Mouse (Mus musculus) stomach, embryonic 14.5 days (tissue): ENCODE measurements around the gene Eef1e1. TPM values are rescaled to one million over a fixed set of nuclear protein-coding genes. Genes with fewer than 3 reads are reported as not detected.
A peak's percentile ranks its signal among the peaks of the same experiment; 100 is the strongest.
"Not testable (repeated sequence)": the region's sequence is repeated elsewhere in the genome, so short reads cannot be mapped to it uniquely, and the experiment has no call there.

ENCODE experiments used
- ATAC-seq: fragments of 200-750 bp; cut with Nextera tagmentation; 2 replicates; pipeline ENCODE4 v1.8.0; 2017; ENCODE audit warnings: low read depth, moderate TSS enrichment; ENCODE audit not compliant: insufficient number of reproducible peaks, insufficient read depth, low FRiP score
- H3K27ac ChIP-seq: fragments of 300-500 bp; sonication (generic); 2 replicates; pipeline ENCODE4 v1.5.1; 2014; ENCODE audit warnings: mild to moderate bottlenecking, low read length, moderate library complexity, mixed read lengths
- H3K27me3 ChIP-seq: fragments of 300-500 bp; sonication (generic); 2 replicates; pipeline ENCODE4 v1.6.1; 2014; ENCODE audit warnings: low read length, control low read depth, mixed read lengths; ENCODE audit not compliant: control insufficient read depth, insufficient read depth
- H3K36me3 ChIP-seq: fragments of 300-500 bp; sonication (generic); 2 replicates; pipeline ENCODE4 v1.6.1; 2014; ENCODE audit warnings: mild to moderate bottlenecking, control low read depth, low read length, moderate library complexity, mixed read lengths; ENCODE audit not compliant: control insufficient read depth, insufficient read depth
- H3K4me1 ChIP-seq: fragments of 300-500 bp; sonication (generic); 2 replicates; pipeline ENCODE4 v1.6.1; 2014; ENCODE audit warnings: low read length, control low read depth, mixed read lengths; ENCODE audit not compliant: control insufficient read depth, insufficient read depth
- H3K4me2 ChIP-seq: fragments of 300-500 bp; sonication (generic); replicated peaks from 2 replicates; pipeline ENCODE4 v1.6.1; 2014; ENCODE audit warnings: low read depth, low read length, control low read depth
- H3K4me3 ChIP-seq: fragments of 300-500 bp; sonication (generic); 2 replicates; pipeline ENCODE4 v1.5.1; 2014; ENCODE audit warnings: low read depth, low read length, control low read depth
- H3K9ac ChIP-seq: fragments of 300-500 bp; sonication (generic); replicated peaks from 2 replicates; pipeline ENCODE4 v1.6.1; 2014; ENCODE audit warnings: low read depth, mild to moderate bottlenecking, control low read depth, low read length, moderate library complexity, mixed read lengths
- H3K9me3 ChIP-seq: fragments of 300-500 bp; sonication (generic); 2 replicates; pipeline ENCODE4 v1.6.1; 2016; ENCODE audit warnings: low read depth, low read length, control low read depth; ENCODE audit not compliant: control insufficient read depth
- WGBS: fragments of 180-500 bp; shearing (Covaris S2); extraction: QIAGEN DNeasy Blood & Tissue Kit; methylation state at CpG from one replicate; pipeline ENCODE4 v1.1.7; 2014; 5-methylcytosine and 5-hydroxymethylcytosine counted together
- polyA plus RNA-seq: library from polyadenylated mRNA; unstranded; fragments of >200 nt; fragmentation: Nextera tagmentation; extraction: Ambion mirVana; gene quantifications from 2 replicates; pipeline ENCODE4 v1.2.1, GENCODE M21; 2014

The Eef1e1 gene
- polyA plus RNA-seq, 1 experiment from 2014 or later, result 46.4 TPM

DNA sequence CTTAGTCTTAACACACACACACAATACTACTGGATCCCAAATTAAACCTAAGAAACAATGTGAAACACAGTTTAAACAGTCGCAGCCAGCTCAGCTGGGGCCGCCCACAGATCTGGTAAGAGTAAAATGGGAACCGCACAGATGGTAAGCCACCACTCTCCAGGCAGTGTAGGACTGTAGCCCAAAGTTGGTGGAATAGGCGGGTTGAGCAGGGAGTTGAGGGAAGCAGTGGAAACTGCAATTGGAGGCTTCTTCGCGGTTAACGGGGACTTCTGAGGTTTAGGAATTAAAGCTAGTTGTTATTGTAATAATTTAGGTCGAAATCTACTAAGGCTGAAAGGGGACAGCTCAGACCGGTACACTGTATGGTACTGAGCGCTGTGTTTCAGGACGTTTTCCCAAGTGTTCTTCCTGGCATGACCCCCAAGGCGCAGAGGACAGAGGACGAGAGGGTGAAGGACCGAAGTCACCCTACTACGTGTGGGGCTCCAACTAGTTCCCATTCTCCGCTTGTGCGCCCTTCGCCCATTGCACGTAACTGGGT is 24.5 kb downstream of the Eef1e1 start:
- Histone ChIP-seq H3K4me2 (peak overlapping the region; percentile 80), H3K27me3 (no peaks in the 10 kb centered on the region), H3K4me3 (peak overlapping the region; percentile 76), H3K27ac (peak overlapping the region; percentile 66; the same call in 1 of the 2 replicates), H3K9me3 (no peaks in the 10 kb centered on the region), H3K36me3 (peaks cover 3% of the 10 kb centered on the region; the same call in 1 of the 2 replicates), H3K9ac (peak overlapping the region; percentile 57), H3K4me1 (0 out of 2 replicates have a peak, but pooled peaks cover 5% of the 10 kb centered on the region)
- under 1% methylated on average over 19 of the region's 19 CpGs for WGBS
- peak; percentile 11; the same call in 1 of the 2 replicates for ATAC-seq

DNA sequence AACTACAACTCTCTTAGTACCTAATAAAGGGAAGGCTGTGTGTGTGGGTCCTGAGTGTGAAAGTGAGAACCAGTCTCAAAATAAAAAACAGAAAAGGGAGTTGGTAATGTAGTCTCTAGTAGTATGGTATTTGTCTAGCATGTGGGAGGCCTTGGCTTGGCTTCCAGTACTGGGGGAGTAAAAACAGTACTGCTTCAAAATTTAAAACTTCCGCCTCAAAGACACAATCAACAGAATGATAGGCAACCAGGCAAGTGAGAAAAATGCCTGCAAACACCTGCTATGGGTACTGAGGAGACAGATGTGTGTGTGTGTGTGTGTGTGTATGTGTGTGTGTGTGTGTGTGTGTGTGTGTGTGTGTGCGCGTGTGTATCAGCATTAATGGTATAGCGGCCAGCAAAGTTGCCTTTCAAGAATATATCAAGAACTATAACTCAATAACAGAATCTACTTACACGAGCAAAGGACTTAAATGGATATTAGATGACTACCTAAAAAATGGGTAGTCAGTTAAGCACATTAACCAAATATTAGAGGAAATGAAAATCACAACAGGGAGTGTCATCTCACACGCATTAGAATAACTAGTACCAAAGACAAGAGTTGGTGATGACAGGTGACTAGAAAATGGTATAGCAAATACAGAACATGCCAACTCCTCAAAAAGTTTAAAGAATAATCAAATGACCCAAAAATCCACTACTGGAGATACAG is 25.4 kb downstream of the Eef1e1 start:
- Histone ChIP-seq H3K9ac (no peak overlapping the region), H3K4me2 (peak overlapping the region; percentile 80; the same call in 1 of the 2 replicates), H3K4me3 (no peak overlapping the region)

DNA sequence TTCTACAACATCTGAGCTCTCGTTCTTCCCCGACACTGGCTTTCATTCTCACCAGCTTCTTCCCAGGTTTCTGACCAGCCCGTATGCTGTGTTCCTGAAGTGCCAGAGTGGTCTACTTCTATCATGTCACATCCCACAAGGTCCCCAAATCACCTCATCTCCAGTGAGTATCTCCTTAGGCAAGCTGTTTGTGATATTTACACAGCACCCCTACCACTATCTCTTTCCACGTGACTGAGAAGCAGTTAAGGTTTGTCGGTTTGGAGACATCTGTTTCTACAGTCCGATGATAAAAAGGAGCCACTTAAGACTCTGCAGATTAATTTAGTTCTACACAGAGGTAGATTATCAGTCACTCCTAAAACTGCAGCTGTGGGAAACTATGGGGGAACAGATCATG is 26.3 kb downstream of the Eef1e1 start:
- no peak overlapping the region for H3K4me3 ChIP-seq
- H3K36me3 ChIP-seq, result peaks cover 3% of the 10 kb centered on the region; the same call in 1 of the 2 replicates
- H3K27me3 ChIP-seq, result no peaks in the 10 kb centered on the region
- no peak overlapping the region for H3K9ac ChIP-seq
- H3K27ac ChIP-seq, result no peak overlapping the region
- no peaks in the 10 kb centered on the region for H3K9me3 ChIP-seq
- H3K4me2 ChIP-seq, result no peak overlapping the region
- 81% methylated on average over 6 of the region's 6 CpGs for WGBS
- H3K4me1 ChIP-seq, result 0 out of 2 replicates have a peak, but pooled peaks cover 5% of the 10 kb centered on the region
- no peak for ATAC-seq

More for the DNA sequence above, 25.4 kb downstream of the Eef1e1 start:
- Histone ChIP-seq H3K9me3 (no peaks in the 10 kb centered on the region), H3K27me3 (no peaks in the 10 kb centered on the region), H3K36me3 (peaks cover 3% of the 10 kb centered on the region; the same call in 1 of the 2 replicates), H3K4me1 (0 out of 2 replicates have a peak, but pooled peaks cover 5% of the 10 kb centered on the region), H3K27ac (no peak overlapping the region)
- no peak for ATAC-seq
- 91% methylated on average over 6 of the region's 6 CpGs for WGBS

DNA sequence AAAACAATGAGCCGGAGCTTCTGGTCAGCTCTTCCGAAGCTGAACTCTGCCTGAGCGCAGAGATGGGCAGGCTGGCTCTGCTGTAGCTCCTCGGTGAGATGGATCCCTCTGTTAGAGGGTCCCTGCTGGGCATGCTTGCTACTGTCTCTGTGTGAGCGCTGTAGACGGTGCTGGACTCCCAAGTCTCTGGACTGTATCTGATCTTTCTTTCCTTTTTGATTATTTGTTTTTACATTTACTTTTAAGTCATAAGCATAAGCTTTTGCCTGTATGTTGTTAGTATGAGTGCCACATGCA is 32.7 kb downstream of the Eef1e1 start:
- Histone ChIP-seq H3K4me3 (no peak overlapping the region), H3K4me1 (no peaks in the 10 kb centered on the region), H3K4me2 (no peak overlapping the region), H3K27me3 (no peaks in the 10 kb centered on the region), H3K27ac (no peak overlapping the region), H3K9ac (no peak overlapping the region), H3K36me3 (peaks cover 3% of the 10 kb centered on the region; the same call in 1 of the 2 replicates), H3K9me3 (no peaks in the 10 kb centered on the region)
- no peak for ATAC-seq
- WGBS, result 40% methylated on average over 6 of the region's 6 CpGs

DNA sequence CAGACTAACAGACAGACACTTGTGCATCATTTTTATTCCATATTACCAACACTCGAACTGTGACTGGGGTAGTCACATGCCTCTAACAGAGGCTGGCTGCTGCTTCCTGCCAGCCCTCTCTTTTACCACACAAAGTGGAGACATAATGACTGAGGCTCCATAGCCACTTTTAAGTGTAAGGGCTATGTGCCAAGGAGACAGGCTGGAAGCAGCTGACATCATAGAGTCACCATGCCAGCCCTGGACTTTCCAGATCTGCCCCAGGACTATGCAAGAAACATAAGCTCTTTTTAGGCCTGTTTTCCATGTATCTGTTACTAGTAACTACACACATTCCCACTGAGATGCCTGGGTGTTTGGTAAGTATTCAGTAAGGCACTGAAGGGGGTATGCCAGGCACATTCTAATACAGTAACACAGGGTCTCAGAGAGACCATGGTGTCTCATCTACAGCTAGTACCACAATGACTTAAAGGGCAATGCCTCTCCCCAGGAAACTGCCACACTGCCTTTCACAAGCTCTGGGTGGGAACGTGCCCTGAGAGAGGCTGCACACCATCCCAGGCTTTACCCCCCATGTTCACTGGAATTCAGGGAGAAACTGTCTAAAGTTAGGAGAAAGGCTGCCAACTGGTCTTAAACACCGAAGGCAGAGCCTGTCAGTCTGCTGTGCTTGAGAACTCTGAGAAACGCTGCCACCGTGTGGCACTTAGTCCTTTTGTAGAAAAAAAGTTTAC is 33.2 kb downstream of the Eef1e1 start:
- no peak overlapping the region for H3K27ac ChIP-seq
- H3K9me3 ChIP-seq, result no peaks in the 10 kb centered on the region
- no peak overlapping the region for H3K4me3 ChIP-seq
- H3K36me3 ChIP-seq, result peaks cover 3% of the 10 kb centered on the region; the same call in 1 of the 2 replicates
- no peak overlapping the region for H3K4me2 ChIP-seq
- WGBS, result 28% methylated on average over 5 of the region's 5 CpGs
- H3K4me1 ChIP-seq, result no peaks in the 10 kb centered on the region
- no peak for ATAC-seq
- H3K27me3 ChIP-seq, result no peaks in the 10 kb centered on the region
- H3K9ac ChIP-seq, result no peak overlapping the region

DNA sequence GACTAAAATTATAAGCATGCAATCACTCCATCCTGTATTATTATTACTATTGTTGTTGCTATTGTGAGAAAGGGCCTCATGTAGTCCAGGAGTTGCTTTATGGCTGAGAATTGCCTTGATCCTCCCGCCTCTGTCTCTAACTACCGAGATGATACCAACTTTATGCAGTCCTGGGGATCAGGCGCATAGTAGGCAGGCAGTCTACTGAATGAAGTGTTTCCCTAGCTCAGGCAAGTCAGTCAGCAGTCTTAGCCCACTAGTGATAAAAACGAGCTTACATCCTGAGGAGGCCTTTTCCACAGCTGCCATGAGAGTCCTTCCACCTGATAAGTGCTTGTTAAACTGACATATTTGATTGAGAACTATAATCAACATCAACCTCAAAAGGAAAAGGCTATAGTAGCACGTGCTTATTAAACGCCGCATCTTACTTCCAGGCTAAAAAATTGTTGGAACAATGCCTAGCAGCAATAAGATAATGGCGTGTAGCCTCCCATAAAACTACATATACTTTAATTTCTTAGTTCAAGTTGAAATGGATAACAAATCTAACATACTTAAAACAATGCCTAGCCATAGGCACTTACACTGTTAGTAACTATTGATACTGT is 34.5 kb downstream of the Eef1e1 start:
- WGBS, result 85% methylated on average over 8 of the region's 8 CpGs
- ATAC-seq, result no peak

DNA sequence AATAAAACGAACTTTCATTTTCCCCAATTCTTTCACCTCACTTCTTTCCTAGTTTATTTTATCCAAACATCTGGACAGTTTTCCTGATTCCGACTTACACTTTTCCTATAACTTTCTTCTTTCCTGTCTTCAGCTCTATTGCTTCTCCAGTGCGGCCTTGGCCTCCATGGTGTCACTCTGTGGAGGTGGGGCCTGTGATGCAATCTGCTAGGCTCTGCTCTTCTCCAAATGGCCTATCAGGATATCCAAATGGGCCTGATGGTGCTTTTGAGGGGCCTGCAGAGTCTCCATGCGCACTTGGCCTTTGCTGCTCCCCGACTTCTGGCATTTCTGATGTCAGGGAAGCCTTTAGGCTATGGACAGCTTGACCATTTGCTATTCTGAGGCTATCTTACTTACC is 35.6 kb downstream of the Eef1e1 start:
- no peaks in the 10 kb centered on the region for H3K4me1 ChIP-seq
- H3K36me3 ChIP-seq, result no peaks in the 10 kb centered on the region
- 89% methylated on average over 5 of the region's 5 CpGs for WGBS
- no peaks in the 10 kb centered on the region for H3K27me3 ChIP-seq
- no peak overlapping the region for H3K4me2 ChIP-seq
- H3K27ac ChIP-seq, result no peak overlapping the region
- H3K9ac ChIP-seq, result no peak overlapping the region
- no peak overlapping the region for H3K4me3 ChIP-seq
- no peaks in the 10 kb centered on the region for H3K9me3 ChIP-seq
- ATAC-seq, result no peak

More for the DNA sequence above, 34.5 kb downstream of the Eef1e1 start:
- no peaks in the 10 kb centered on the region for H3K27me3 ChIP-seq
- no peak overlapping the region for H3K9ac ChIP-seq
- no peaks in the 10 kb centered on the region for H3K9me3 ChIP-seq
- no peaks in the 10 kb centered on the region for H3K36me3 ChIP-seq
- H3K27ac ChIP-seq, result no peak overlapping the region
- no peaks in the 10 kb centered on the region for H3K4me1 ChIP-seq
- H3K4me3 ChIP-seq, result no peak overlapping the region
- no peak overlapping the region for H3K4me2 ChIP-seq

DNA sequence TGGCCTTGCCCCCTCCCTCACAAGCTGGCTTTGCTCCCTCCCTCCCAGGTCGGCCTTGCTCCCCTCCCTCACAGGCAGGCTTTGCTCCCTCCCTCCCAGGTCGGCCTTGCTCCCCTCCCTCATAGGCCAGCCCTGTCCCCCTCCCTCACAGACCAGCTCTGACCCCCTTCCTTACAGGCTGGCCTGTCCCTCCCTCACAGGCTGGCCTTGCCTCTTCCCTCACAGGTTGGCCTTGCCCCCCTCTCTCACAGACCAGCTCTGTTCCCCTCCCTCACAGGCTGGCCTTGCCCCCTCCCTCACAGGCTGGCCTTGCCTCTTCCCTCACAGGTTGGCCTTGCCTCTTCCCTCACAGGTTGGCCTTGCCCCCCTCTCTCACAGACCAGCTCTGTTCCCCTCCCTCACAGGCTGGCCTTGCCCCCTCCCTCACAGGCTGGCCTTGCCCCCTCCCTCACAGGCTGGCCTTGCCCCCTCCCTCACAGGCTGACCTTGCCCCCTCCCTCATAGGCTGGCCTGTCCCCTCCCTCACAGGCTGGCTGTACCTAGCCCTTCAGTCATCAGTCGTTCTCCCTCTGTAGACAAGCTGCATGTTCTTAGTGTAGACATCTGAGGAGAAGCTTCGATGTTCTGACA is 40.7 kb downstream of the Eef1e1 start:
- H3K27ac ChIP-seq, H3K9ac ChIP-seq, ATAC-seq, H3K9me3 ChIP-seq, H3K4me1 ChIP-seq, H3K4me3 ChIP-seq, H3K27me3 ChIP-seq, H3K36me3 ChIP-seq, H3K4me2 ChIP-seq: not testable (repeated sequence)
- 69% methylated on average over 4 of the region's 4 CpGs for WGBS
